ENCODE assay signal across 25 mouse cellular contexts in genomic region chr1:190042197-190042596, GRCm38 (mm10).
DNase-seq lines count a peak whose midpoint lies in the region; ATAC-seq and TF ChIP-seq lines count a peak whose summit lies in the region.
"Had no signal": no experiment of that assay in that cellular context is flagged by ENCODE, and none has a peak within 500 bp of the region (broad histone marks: within the 10 kb centered on the region; RNA-seq: fewer than 3 reads in every experiment).

No protein-coding gene starts in this region.

- H3K27ac ChIP-seq in kidney, adult 2 months (ENCODE audit: insufficient read depth, low read depth, low read length): peak overlapping the region; percentile 14; the same call in 1 of the 2 replicates
- H3K27ac ChIP-seq in kidney, embryonic 16.5 days (ENCODE audit: low read length): no peak overlapping the region
- no peak overlapping the region; the same call in 1 of the 2 replicates for H3K27ac ChIP-seq in liver, embryonic 11.5 days (ENCODE audit: low read depth, low read length)
- peak overlapping the region; percentile 96 for H3K27ac ChIP-seq in liver, postnatal 0 days (ENCODE audit: low read depth)
- H3K27ac ChIP-seq: embryonic facial prominence, embryonic 10.5 days; limb, embryonic 10.5 days; neural tube, embryonic 13.5 days had no signal

- peak; percentile 91 for TF ChIP-seq EP300 in liver, postnatal 0 days (IDR thresholded peaks at IDR 0.05; ENCODE audit: low read depth)

- peaks cover 16% of the 10 kb centered on the region for H3K4me1 ChIP-seq in kidney, adult 2 months (ENCODE audit: control insufficient read depth, insufficient read depth, low read length)
- no peaks in the 10 kb centered on the region for H3K4me1 ChIP-seq in kidney, embryonic 16.5 days (ENCODE audit: insufficient read depth, low read length)
- H3K4me1 ChIP-seq in liver, embryonic 11.5 days (replicated peaks; ENCODE audit: control insufficient read depth, insufficient read depth, low read length): peaks cover 2% of the 10 kb centered on the region
- 0 out of 2 replicates have a peak, but pooled peaks cover 4% of the 10 kb centered on the region for H3K4me1 ChIP-seq in liver, postnatal 0 days (ENCODE audit: insufficient read depth)
- H3K4me1 ChIP-seq: neural tube, embryonic 13.5 days had no signal

- no peak for ATAC-seq in kidney, embryonic 16.5 days (ENCODE audit: low FRiP score, low TSS enrichment)
- peak; percentile 51 for ATAC-seq in liver, embryonic 11.5 days (replicated peaks; ENCODE audit: low FRiP score)
- ATAC-seq in liver, postnatal 0 days: peak; percentile 91
- ATAC-seq: forebrain, embryonic 16.5 days; midbrain, embryonic 16.5 days had no signal

- DNase-seq in kidney, adult 2 months: peak; percentile 97
- peak; percentile 87 to 92 for DNase-seq in kidney, postnatal 25 days
- DNase-seq in liver, embryonic 11.5 days (ENCODE audit: low spot score): no peak
- DNase-seq in liver, postnatal 0 days: peak; percentile 74
- no peak for DNase-seq in layer of hippocampus, adult 9-11 months
- no peak for DNase-seq in retina, embryonic 14.5 days (ENCODE audit: low spot score)
- DNase-seq: adrenal gland, postnatal 36 days; cerebellum, adult 11 months; cerebellum, postnatal 10 days; gastrocnemius, postnatal 14 days; heart, adult 11 months; heart, postnatal 14 days; lung, adult 18-20 months; lung, postnatal 10 days; thymus, adult 18-20 months; thymus, postnatal 36 days had no signal

- no peak overlapping the region for H3K9ac ChIP-seq in kidney, embryonic 16.5 days (replicated peaks; ENCODE audit: low read length)
- H3K9ac ChIP-seq in liver, embryonic 11.5 days (ENCODE audit: low read depth, low read length): no peak overlapping the region
- no peak overlapping the region for H3K9ac ChIP-seq in liver, postnatal 0 days (replicated peaks)
- H3K9ac ChIP-seq: heart, embryonic 12.5 days; neural tube, embryonic 13.5 days had no signal

- H3K36me3 ChIP-seq in kidney, adult 2 months (ENCODE audit: control insufficient read depth, insufficient read depth, low read length): no peaks in the 10 kb centered on the region
- H3K36me3 ChIP-seq in kidney, embryonic 16.5 days (ENCODE audit: insufficient read depth, low read length): no peaks in the 10 kb centered on the region
- no peaks in the 10 kb centered on the region for H3K36me3 ChIP-seq in liver, embryonic 11.5 days (ENCODE audit: control insufficient read depth, insufficient read depth, low read length)
- H3K36me3 ChIP-seq in liver, postnatal 0 days (replicated peaks; ENCODE audit: insufficient read depth, low read length): no peaks in the 10 kb centered on the region
- H3K36me3 ChIP-seq: embryonic facial prominence, embryonic 10.5 days; heart, embryonic 12.5 days; limb, embryonic 10.5 days; midbrain, embryonic 10.5 days; neural tube, embryonic 13.5 days had no signal

- TF ChIP-seq POLR2A in kidney, adult 2 months (IDR thresholded peaks at IDR 0.05; ENCODE audit: low read depth, low read length): no peak

- 45% methylated on average over 4 of the region's 4 CpGs for WGBS in kidney, adult 2 months
- 65% methylated on average over 4 of the region's 4 CpGs for WGBS in kidney, embryonic 16.5 days
- WGBS in liver, embryonic 11.5 days: 61% methylated on average over 4 of the region's 4 CpGs
- WGBS in liver, postnatal 0 days (ENCODE audit: insufficient replicate concordance): 53% methylated on average over 4 of the region's 4 CpGs

- TF ChIP-seq CTCF in kidney, adult 2 months (conservative IDR thresholded peaks at IDR 0.05; ENCODE audit: insufficient read depth, insufficient read length, low read depth, low read length): no peak
- TF ChIP-seq CTCF in liver, postnatal 0 days (IDR thresholded peaks at IDR 0.05; ENCODE audit: low read depth): no peak

- H3K4me2 ChIP-seq in kidney, embryonic 16.5 days (replicated peaks; ENCODE audit: low read depth, low read length): no peak overlapping the region
- H3K4me2 ChIP-seq in liver, embryonic 11.5 days: no peak overlapping the region
- no peak overlapping the region for H3K4me2 ChIP-seq in liver, postnatal 0 days (ENCODE audit: low read depth, low read length)
- H3K4me2 ChIP-seq: heart, embryonic 12.5 days; neural tube, embryonic 13.5 days had no signal

- no peak overlapping the region for H3K4me3 ChIP-seq in kidney, adult 2 months (ENCODE audit: insufficient read depth, low read depth, low read length)
- H3K4me3 ChIP-seq in kidney, embryonic 16.5 days (ENCODE audit: low read length): no peak overlapping the region
- no peak overlapping the region for H3K4me3 ChIP-seq in liver, embryonic 11.5 days (ENCODE audit: low read depth, low read length)
- H3K4me3 ChIP-seq in liver, postnatal 0 days (ENCODE audit: low read depth, low read length): no peak overlapping the region
- H3K4me3 ChIP-seq: embryonic facial prominence, embryonic 10.5 days; heart, embryonic 12.5 days; limb, embryonic 10.5 days; midbrain, embryonic 10.5 days; myocyte; neural tube, embryonic 13.5 days had no signal

- no peaks in the 10 kb centered on the region for H3K27me3 ChIP-seq in kidney, adult 2 months (replicated peaks; ENCODE audit: control insufficient read depth, insufficient read depth, low read length)
- H3K27me3 ChIP-seq in kidney, embryonic 16.5 days (ENCODE audit: insufficient read depth, low read length): no peaks in the 10 kb centered on the region
- no peaks in the 10 kb centered on the region for H3K27me3 ChIP-seq in liver, embryonic 11.5 days (replicated peaks; ENCODE audit: control insufficient read depth, insufficient read depth, low read length)
- H3K27me3 ChIP-seq in liver, postnatal 0 days (ENCODE audit: insufficient read depth, low read length): no peaks in the 10 kb centered on the region
- H3K27me3 ChIP-seq: heart, embryonic 12.5 days; neural tube, embryonic 13.5 days had no signal

- H3K9me3 ChIP-seq in kidney, embryonic 16.5 days (ENCODE audit: low read length): no peaks in the 10 kb centered on the region
- no peaks in the 10 kb centered on the region for H3K9me3 ChIP-seq in liver, embryonic 11.5 days (ENCODE audit: control insufficient read depth, low read length)
- H3K9me3 ChIP-seq in liver, postnatal 0 days (ENCODE audit: low read length): no peaks in the 10 kb centered on the region
- H3K9me3 ChIP-seq: embryonic facial prominence, embryonic 10.5 days; heart, embryonic 12.5 days; limb, embryonic 10.5 days; midbrain, embryonic 10.5 days; neural tube, embryonic 13.5 days had no signal

Comparison
In these comparisons a context has a peak if more than half of its experiments do, and no peak if none do; other contexts are left out.
1. DNase-seq: peak in kidney, adult 2 months (single experiment), kidney, postnatal 25 days (2 of 2) and liver, postnatal 0 days (single experiment); none in liver, embryonic 11.5 days (single experiment), layer of hippocampus, adult 9-11 months (single experiment) and retina, embryonic 14.5 days (single experiment).
2. H3K27ac ChIP-seq: peak in kidney, adult 2 months (single experiment) and liver, postnatal 0 days (single experiment); none in kidney, embryonic 16.5 days (single experiment) and liver, embryonic 11.5 days (single experiment).